17 mouse cellular contexts compared by ENCODE assay signal in genomic region chr10:40843841-40844240, GRCm38 (mm10). TPM values are rescaled to one million over a fixed set of nuclear protein-coding genes. Genes with fewer than 3 reads are reported as not detected.
DNase-seq lines count a peak whose midpoint lies in the region; ATAC-seq and TF ChIP-seq lines count a peak whose summit lies in the region.
"Had no signal": no experiment of that assay in that cellular context is flagged by ENCODE, and none has a peak within 500 bp of the region (broad histone marks: within the 10 kb centered on the region; RNA-seq: fewer than 3 reads in every experiment).

No protein-coding gene starts in this region.

- no peak overlapping the region for H3K9ac ChIP-seq in hindbrain, embryonic 12.5 days
- no peak overlapping the region for H3K9ac ChIP-seq in hindbrain, postnatal 0 days (replicated peaks; ENCODE audit: low read length)
- H3K9ac ChIP-seq in neural tube, embryonic 13.5 days, result no peak overlapping the region
- H3K9ac ChIP-seq: forebrain, embryonic 15.5 days; lung, embryonic 14.5 days had no signal

- no peak for TF ChIP-seq CTCF in hindbrain, postnatal 0 days (IDR thresholded peaks at IDR 0.05; ENCODE audit: low read depth)

- ATAC-seq in hindbrain, embryonic 12.5 days (ENCODE audit: low FRiP score), result no peak
- ATAC-seq in hindbrain, postnatal 0 days, result no peak
- no peak; the same call in 1 of the 2 replicates for ATAC-seq in neural tube, embryonic 13.5 days (ENCODE audit: low read depth)
- ATAC-seq: forebrain, embryonic 15.5 days; intestine, embryonic 16.5 days; Patski had no signal

- no peaks in the 10 kb centered on the region for H3K9me3 ChIP-seq in hindbrain, embryonic 12.5 days (replicated peaks)
- H3K9me3 ChIP-seq in hindbrain, postnatal 0 days (ENCODE audit: low read length), result no peaks in the 10 kb centered on the region
- H3K9me3 ChIP-seq in neural tube, embryonic 13.5 days, result no peaks in the 10 kb centered on the region
- H3K9me3 ChIP-seq: forebrain, embryonic 15.5 days had no signal

- H3K4me3 ChIP-seq in hindbrain, embryonic 12.5 days, result no peak overlapping the region
- no peak overlapping the region for H3K4me3 ChIP-seq in hindbrain, postnatal 0 days (ENCODE audit: low read length)
- no peak overlapping the region for H3K4me3 ChIP-seq in neural tube, embryonic 13.5 days
- H3K4me3 ChIP-seq: forebrain, embryonic 15.5 days had no signal

- H3K27me3 ChIP-seq in hindbrain, embryonic 12.5 days, result no peaks in the 10 kb centered on the region
- no peaks in the 10 kb centered on the region for H3K27me3 ChIP-seq in hindbrain, postnatal 0 days (ENCODE audit: insufficient read depth, low read length)
- no peaks in the 10 kb centered on the region for H3K27me3 ChIP-seq in neural tube, embryonic 13.5 days
- H3K27me3 ChIP-seq: forebrain, embryonic 15.5 days; Patski had no signal

- peaks cover 45% of the 10 kb centered on the region for H3K36me3 ChIP-seq in hindbrain, embryonic 12.5 days
- peaks cover 20% of the 10 kb centered on the region for H3K36me3 ChIP-seq in hindbrain, postnatal 0 days (ENCODE audit: insufficient read depth, low read length)
- H3K36me3 ChIP-seq in neural tube, embryonic 13.5 days, result peaks cover 63% of the 10 kb centered on the region

- H3K27ac ChIP-seq in hindbrain, embryonic 12.5 days, result 0 out of 2 replicates have a peak overlapping the region, but pooled peaks have one; percentile 9
- no peak overlapping the region for H3K27ac ChIP-seq in hindbrain, postnatal 0 days
- peak overlapping the region; percentile 80 for H3K27ac ChIP-seq in neural tube, embryonic 13.5 days (replicated peaks)
- H3K27ac ChIP-seq: forebrain, embryonic 15.5 days; kidney, postnatal 0 days had no signal

- no peaks in the 10 kb centered on the region for H3K4me1 ChIP-seq in hindbrain, embryonic 12.5 days
- no peaks in the 10 kb centered on the region for H3K4me1 ChIP-seq in hindbrain, postnatal 0 days (ENCODE audit: insufficient read depth, low read length)
- peaks cover 11% of the 10 kb centered on the region; the same call in 1 of the 2 replicates for H3K4me1 ChIP-seq in neural tube, embryonic 13.5 days (replicated peaks)
- H3K4me1 ChIP-seq: forebrain, embryonic 15.5 days had no signal

- H3K4me2 ChIP-seq in hindbrain, embryonic 12.5 days (replicated peaks), result no peak overlapping the region
- no peak overlapping the region for H3K4me2 ChIP-seq in hindbrain, postnatal 0 days (ENCODE audit: low read depth, low read length)
- peak overlapping the region; percentile 6; the same call in 1 of the 2 replicates for H3K4me2 ChIP-seq in neural tube, embryonic 13.5 days
- H3K4me2 ChIP-seq: forebrain, embryonic 15.5 days; lung, embryonic 14.5 days had no signal

- DNase-seq in frontal cortex, adult 2 months (ENCODE audit: extremely low spot score in 1 of 2, low spot score in 1 of 2), result peak; percentile 63 to 65
- DNase-seq in frontal cortex, postnatal 25 days (ENCODE audit: low spot score in 2 of 2), result no peak
- DNase-seq in hindbrain, postnatal 0 days (ENCODE audit: low spot score), result no peak
- no peak for DNase-seq in neural tube, embryonic 10.5 days (ENCODE audit: extremely low spot score, low spot score)
- peak; percentile 57 for DNase-seq in testis, postnatal 14 days (ENCODE audit: low spot score)
- no peak for DNase-seq in adrenal gland, adult 8-10 months
- DNase-seq: cerebellum, adult 2 months; gastrocnemius, postnatal 25 days; liver; lung, embryonic 14.5 days; thymus, postnatal 14 days had no signal

- WGBS in hindbrain, embryonic 12.5 days, result 79% methylated on average over 5 of the region's 5 CpGs
- WGBS in hindbrain, postnatal 0 days, result 75% methylated on average over 5 of the region's 5 CpGs
- WGBS in neural tube, embryonic 13.5 days, result 75% methylated on average over 5 of the region's 5 CpGs

RNA-seq across cellular contexts. Expression of gene Cdc40, which starts 39.3 kb away (rescaled TPM):
- 29.7 and 32.6 TPM in 2 replicates for polyA plus RNA-seq in frontal cortex, adult 2 months (2012; rRNA removed)
- polyA plus RNA-seq in hindbrain, embryonic 12.5 days (2016; fragmentation: Nextera tagmentation; extraction: Ambion mirVana), result 32.1 and 32.4 TPM in 2 replicates
- total RNA-seq in hindbrain, postnatal 0 days (2014; rRNA removed), result 15.7 and 17.5 TPM in 2 replicates
- 13.4 and 16.0 TPM in 2 replicates for polyA plus RNA-seq in hindbrain, postnatal 0 days (2015; fragmentation: Nextera tagmentation; extraction: Ambion mirVana)
- 27.0 and 27.5 TPM in 2 replicates for polyA plus RNA-seq in neural tube, embryonic 13.5 days (2015; fragmentation: Nextera tagmentation; extraction: Ambion mirVana)
- total RNA-seq in adrenal gland, adult 8-10 months (2022), result 10 to 100 TPM; 27.0 to 33.0 (median 28.7) TPM

RNA-seq across cellular contexts. Expression of gene Wasf1, which starts 39.4 kb away (rescaled TPM):
- polyA plus RNA-seq in frontal cortex, adult 2 months (2012; rRNA removed), result 134 and 155 TPM in 2 replicates
- polyA plus RNA-seq in hindbrain, embryonic 12.5 days (2016; fragmentation: Nextera tagmentation; extraction: Ambion mirVana), result 70.5 and 77.3 TPM in 2 replicates
- total RNA-seq in hindbrain, postnatal 0 days (2014; rRNA removed), result 25.5 and 25.7 TPM in 2 replicates
- polyA plus RNA-seq in hindbrain, postnatal 0 days (2015; fragmentation: Nextera tagmentation; extraction: Ambion mirVana), result 94.3 and 104 TPM in 2 replicates
- 106 and 116 TPM in 2 replicates for polyA plus RNA-seq in neural tube, embryonic 13.5 days (2015; fragmentation: Nextera tagmentation; extraction: Ambion mirVana)
- total RNA-seq in adrenal gland, adult 8-10 months (2022), result 1 to 10 TPM; 4.1 to 6.9 (median 5.2) TPM

Comparison
In these comparisons a context has a peak if more than half of its experiments do, and no peak if none do; other contexts are left out.
1. DNase-seq: peak in frontal cortex, adult 2 months (2 of 2) and testis, postnatal 14 days (single experiment); none in frontal cortex, postnatal 25 days (0 of 2), hindbrain, postnatal 0 days (single experiment), neural tube, embryonic 10.5 days (single experiment) and adrenal gland, adult 8-10 months (single experiment).